Comparison of ENCODE assay signal across 13 mouse cellular contexts in the genomic region with DNA sequence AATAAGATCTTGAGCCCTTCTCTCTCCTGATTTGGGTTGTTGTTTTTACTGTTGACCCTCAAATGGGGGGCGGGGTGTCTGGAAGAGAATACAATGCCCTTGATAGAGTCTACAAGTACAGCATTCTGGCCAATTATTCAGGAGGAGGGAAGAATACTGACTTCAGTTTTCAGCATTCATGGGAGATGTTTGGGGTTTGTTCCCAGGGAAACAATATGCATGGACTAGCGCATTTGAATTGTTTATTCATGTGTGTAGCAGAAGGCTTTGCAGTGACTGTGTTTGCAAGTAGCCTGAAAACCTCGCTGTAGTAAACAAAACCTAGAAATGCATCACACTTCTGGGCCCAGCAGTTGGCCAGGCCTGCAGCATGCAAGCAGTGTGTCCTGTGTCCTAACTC. TPM values are rescaled to one million over a fixed set of nuclear protein-coding genes. Genes with fewer than 3 reads are reported as not detected.
DNase-seq lines count a peak whose midpoint lies in the region; ATAC-seq and TF ChIP-seq lines count a peak whose summit lies in the region.
"Had no signal": no experiment of that assay in that cellular context is flagged by ENCODE, and none has a peak within 500 bp of the region (broad histone marks: within the 10 kb centered on the region; RNA-seq: fewer than 3 reads in every experiment).

No protein-coding gene starts in this region.

- TF ChIP-seq CTCF in kidney, postnatal 0 days (IDR thresholded peaks at IDR 0.05; ENCODE audit: low read depth), result no peak
- no peak for TF ChIP-seq CTCF in cerebellum, adult 2 months (IDR thresholded peaks at IDR 0.05; ENCODE audit: borderline replicate concordance, insufficient read depth, low read depth, low read length)

- no peak overlapping the region for H3K4me2 ChIP-seq in kidney, postnatal 0 days (ENCODE audit: low read length)
- H3K4me2 ChIP-seq in embryonic facial prominence, embryonic 13.5 days, result no peak overlapping the region
- H3K4me2 ChIP-seq in myocyte (ENCODE audit: low read depth), result peak overlapping the region; percentile 57
- H3K4me2 ChIP-seq: liver, embryonic 15.5 days had no signal

- H3K4me3 ChIP-seq in kidney, postnatal 0 days (replicated peaks; ENCODE audit: low read depth, low read length), result no peak overlapping the region
- no peak overlapping the region for H3K4me3 ChIP-seq in embryonic facial prominence, embryonic 13.5 days
- H3K4me3 ChIP-seq in hindbrain, embryonic 10.5 days, result no peak overlapping the region
- no peak overlapping the region for H3K4me3 ChIP-seq in myocyte
- H3K4me3 ChIP-seq in cerebellum, adult 2 months (replicated peaks; ENCODE audit: insufficient read depth, low read depth, low read length), result no peak overlapping the region
- H3K4me3 ChIP-seq: liver, embryonic 15.5 days had no signal

- peaks cover 76% of the 10 kb centered on the region for H3K79me2 ChIP-seq in myocyte (ENCODE audit: control insufficient read depth, insufficient read depth)

- H3ac ChIP-seq in myocyte (ENCODE audit: control insufficient read depth, insufficient read length), result no peak overlapping the region

- DNase-seq in kidney, postnatal 0 days (ENCODE audit: low spot score), result no peak
- DNase-seq in kidney, postnatal 36 days, result no peak
- no peak for DNase-seq in hindbrain, embryonic 10.5 days (ENCODE audit: low spot score)
- DNase-seq in cerebellum, adult 2 months, result no peak
- DNase-seq in gastrocnemius, postnatal 4 days (ENCODE audit: low spot score in 2 of 2), result no peak
- no peak for DNase-seq in gastrocnemius, adult 18-20 months (ENCODE audit: low spot score)
- DNase-seq: kidney, postnatal 25 days; right cerebral cortex, adult 18-20 months; thymus, postnatal 36 days had no signal

- whole genome bisulfite sequencing in kidney, postnatal 0 days, result 65% methylated on average over 3 of the region's 3 CpGs
- whole genome bisulfite sequencing in embryonic facial prominence, embryonic 13.5 days, result 68% methylated on average over 3 of the region's 3 CpGs
- 65% methylated on average over 3 of the region's 3 CpGs for WGBS in hindbrain, embryonic 10.5 days
- WGBS in cerebellum, adult 2 months, result 61% methylated on average over 3 of the region's 3 CpGs

- H3K27ac ChIP-seq in kidney, postnatal 0 days, result peak overlapping the region; percentile 54
- peak overlapping the region; percentile 75 for H3K27ac ChIP-seq in embryonic facial prominence, embryonic 13.5 days
- H3K27ac ChIP-seq in hindbrain, embryonic 10.5 days, result peak overlapping the region; percentile 73
- no peak overlapping the region for H3K27ac ChIP-seq in cerebellum, adult 2 months (ENCODE audit: insufficient read depth, low read length)
- H3K27ac ChIP-seq: liver, embryonic 15.5 days had no signal

- no peaks in the 10 kb centered on the region for H3K27me3 ChIP-seq in kidney, postnatal 0 days (ENCODE audit: insufficient read depth, low read length)
- H3K27me3 ChIP-seq in embryonic facial prominence, embryonic 13.5 days, result no peaks in the 10 kb centered on the region
- no peaks in the 10 kb centered on the region for H3K27me3 ChIP-seq in hindbrain, embryonic 10.5 days (ENCODE audit: insufficient read depth, poor library complexity, severe bottlenecking)
- H3K27me3 ChIP-seq in myocyte (ENCODE audit: control insufficient read depth, insufficient read depth, insufficient read length), result no peaks in the 10 kb centered on the region
- no peaks in the 10 kb centered on the region for H3K27me3 ChIP-seq in cerebellum, adult 2 months (ENCODE audit: control insufficient read depth, insufficient read depth, low read length)
- H3K27me3 ChIP-seq: liver, embryonic 15.5 days had no signal

- H3K4me1 ChIP-seq in kidney, postnatal 0 days (replicated peaks; ENCODE audit: insufficient read depth, low read length), result peaks cover 52% of the 10 kb centered on the region
- peaks cover 58% of the 10 kb centered on the region for H3K4me1 ChIP-seq in embryonic facial prominence, embryonic 13.5 days
- H3K4me1 ChIP-seq in hindbrain, embryonic 10.5 days (replicated peaks), result peaks cover 61% of the 10 kb centered on the region
- H3K4me1 ChIP-seq in cerebellum, adult 2 months (ENCODE audit: control insufficient read depth, insufficient read depth, low read length), result peaks cover 3% of the 10 kb centered on the region; the same call in 1 of the 2 replicates
- H3K4me1 ChIP-seq: liver, embryonic 15.5 days had no signal

- H3K36me3 ChIP-seq in kidney, postnatal 0 days (ENCODE audit: insufficient read depth, low read length), result no peaks in the 10 kb centered on the region
- H3K36me3 ChIP-seq in embryonic facial prominence, embryonic 13.5 days, result no peaks in the 10 kb centered on the region
- H3K36me3 ChIP-seq in hindbrain, embryonic 10.5 days, result peaks cover 7% of the 10 kb centered on the region; the same call in 1 of the 2 replicates
- no peaks in the 10 kb centered on the region for H3K36me3 ChIP-seq in myocyte (ENCODE audit: control insufficient read depth, insufficient read depth)
- H3K36me3 ChIP-seq: liver, embryonic 15.5 days had no signal

- H3K9me3 ChIP-seq in kidney, postnatal 0 days (replicated peaks; ENCODE audit: low read length), result no peaks in the 10 kb centered on the region
- no peaks in the 10 kb centered on the region for H3K9me3 ChIP-seq in embryonic facial prominence, embryonic 13.5 days
- no peaks in the 10 kb centered on the region for H3K9me3 ChIP-seq in hindbrain, embryonic 10.5 days
- H3K9me3 ChIP-seq: liver, embryonic 15.5 days had no signal

- ATAC-seq in kidney, postnatal 0 days (replicated peaks; ENCODE audit: low FRiP score, low read depth), result no peak
- no peak for ATAC-seq in embryonic facial prominence, embryonic 13.5 days (ENCODE audit: insufficient number of reproducible peaks, insufficient read depth, low FRiP score, low TSS enrichment, low read depth)

- no peak overlapping the region for H3K9ac ChIP-seq in kidney, postnatal 0 days (ENCODE audit: low read depth, low read length)
- no peak overlapping the region for H3K9ac ChIP-seq in embryonic facial prominence, embryonic 13.5 days
- H3K9ac ChIP-seq: liver, embryonic 15.5 days had no signal

- TF ChIP-seq POLR2A in myocyte (IDR thresholded peaks at IDR 0.05; ENCODE audit: insufficient read length, low read depth), result no peak
- no peak for TF ChIP-seq POLR2A in cerebellum, adult 2 months (IDR thresholded peaks at IDR 0.05; ENCODE audit: borderline replicate concordance, insufficient read depth, low read length)

TF ChIP-seq in myocyte, 11 proteins besides CTCF, POLR2A, EP300 and RAD21:
- no peak for TF ChIP-seq POLR2AphosphoS2 (IDR thresholded peaks at IDR 0.05; ENCODE audit: insufficient read length, low read depth)
- no peak for TF ChIP-seq REST (IDR thresholded peaks at IDR 0.05; ENCODE audit: insufficient read depth, insufficient read length)
- no peak for TF ChIP-seq MAX (IDR thresholded peaks at IDR 0.05; ENCODE audit: low read depth)
- no peak for TF ChIP-seq E2F4 (IDR thresholded peaks at IDR 0.05; ENCODE audit: insufficient read depth)
- no peak for TF ChIP-seq USF1 (IDR thresholded peaks at IDR 0.05; ENCODE audit: low read depth)
- no peak for TF ChIP-seq MYOD1 (IDR thresholded peaks at IDR 0.05; ENCODE audit: control insufficient read depth in 1 of 3, insufficient read length in 2 of 3, low read depth in 2 of 3)
- TF ChIP-seq CEBPB (IDR thresholded peaks at IDR 0.05; ENCODE audit: insufficient read depth, poor library complexity, severe bottlenecking), result no peak
- TF ChIP-seq MYOG (IDR thresholded peaks at IDR 0.05; ENCODE audit: control insufficient read depth in 1 of 3, insufficient read depth in 1 of 3, insufficient read length in 2 of 3, low read depth in 2 of 3), result no peak
- no peak for TF ChIP-seq SRF (IDR thresholded peaks at IDR 0.05; ENCODE audit: control insufficient read depth, insufficient read length, low read depth)
- TF ChIP-seq TCF12 (IDR thresholded peaks at IDR 0.05; ENCODE audit: insufficient read depth, poor library complexity, severe bottlenecking), result no peak
- no peak for TF ChIP-seq TCF3 (IDR thresholded peaks at IDR 0.05; ENCODE audit: insufficient read length, low read depth)
TF ChIP-seq in myocyte: peak in this region for 0.

RNA-seq across cellular contexts. Expression of a gene that starts 17.1 kb away (rescaled TPM):
- polyA plus RNA-seq in kidney, postnatal 0 days (2015; fragmentation: Nextera tagmentation; extraction: Ambion mirVana), result 49.9 and 56.4 TPM in 2 replicates
- polyA plus RNA-seq in embryonic facial prominence, embryonic 13.5 days (2015; fragmentation: Nextera tagmentation; extraction: Ambion mirVana), result 90.1 and 112 TPM in 2 replicates
- polyA plus RNA-seq in hindbrain, embryonic 10.5 days (2016; fragmentation: Nextera tagmentation; extraction: Ambion mirVana), result 71.4 and 78.2 TPM in 2 replicates
- 50.5 TPM for polyA plus RNA-seq in myocyte (2012; fragmentation: generic; extraction: Trizol)
- polyA plus RNA-seq in cerebellum, adult 2 months (2012; rRNA removed), result 11.9 and 12.1 TPM in 2 replicates
- total RNA-seq in gastrocnemius, postnatal 4 days (2021), result 100 to 1,000 TPM; 150 to 160 TPM
- total RNA-seq in gastrocnemius, adult 18-20 months (2021), result 1 to 10 TPM; 5.9 to 6.4 TPM
- total RNA-seq: MEL had no signal
